Mouse (Mus musculus): ENCODE measurements around the gene Icam2.

- TF ChIP-seq TAL1 (IDR thresholded peaks at IDR 0.05; ENCODE audit: low read length), result no peak
- no peak for TF ChIP-seq GATA1 (IDR thresholded peaks at IDR 0.05; ENCODE audit: low read length)
Measured at GRCm38 (mm10) chr11:106426447-106426846, 38.6 kb upstream of the Icam2 start.
